Mouse (Mus musculus) stomach, postnatal 0 days (tissue): ENCODE data around the gene Meis2.

Experiments
- CTCF ChIP-seq: IDR thresholded peaks from 2 replicates; pipeline ENCODE4 v1.5.1; 2016; ENCODE audit warnings: antibody characterized with exemption, low read depth, mild to moderate bottlenecking, moderate library complexity
- EP300 ChIP-seq: optimal IDR thresholded peaks from 2 replicates; pipeline ENCODE3; 2016; ENCODE audit warnings: antibody characterized with exemption

GRCm38 (mm10) chr2:115813316-115813715 lies 252.3 kb downstream of the Meis2 start:
- TF ChIP-seq CTCF = no peak
- no peak for TF ChIP-seq EP300
